Mouse (Mus musculus): ENCODE data around the gene Crhr2. TPM values are rescaled to one million over a fixed set of nuclear protein-coding genes. Genes with fewer than 3 reads are reported as not detected.

Crhr2 gene
- polyA plus RNA-seq, 1 experiment from 2014 or later, result 10.2 TPM

GRCm38 (mm10) chr6:55076561-55077255 lies 56.1 kb downstream of the Crhr2 start:
- no peaks in the 10 kb centered on the region for H3K9me3 ChIP-seq (replicated peaks)
- no peak overlapping the region for H3K4me3 ChIP-seq
- ATAC-seq (replicated peaks; ENCODE audit: insufficient number of reproducible peaks, insufficient read depth, low FRiP score, low read depth), result no peak
- no peaks in the 10 kb centered on the region for H3K27me3 ChIP-seq
- 92% methylated on average over 4 of the region's 4 CpGs for WGBS
- H3K27ac ChIP-seq, result no peak overlapping the region
- H3K9ac ChIP-seq, result no peak overlapping the region
- no peaks in the 10 kb centered on the region for H3K4me1 ChIP-seq (replicated peaks)
- H3K36me3 ChIP-seq, result peaks cover 78% of the 10 kb centered on the region
- H3K4me2 ChIP-seq, result no peak overlapping the region

GRCm38 (mm10) chr6:55065903-55066302 lies 66.9 kb downstream of the Crhr2 start:
- H3K4me1 ChIP-seq (replicated peaks), result no peaks in the 10 kb centered on the region
- no peak for ATAC-seq (replicated peaks; ENCODE audit: insufficient number of reproducible peaks, insufficient read depth, low FRiP score, low read depth)
- no peak overlapping the region for H3K4me3 ChIP-seq
- 89% methylated on average over 2 of the region's 2 CpGs for WGBS
- H3K9ac ChIP-seq, result no peak overlapping the region
- H3K36me3 ChIP-seq, result peaks cover 67% of the 10 kb centered on the region
- H3K4me2 ChIP-seq, result no peak overlapping the region
- no peaks in the 10 kb centered on the region for H3K9me3 ChIP-seq (replicated peaks)
- H3K27ac ChIP-seq, result no peak overlapping the region
- no peaks in the 10 kb centered on the region for H3K27me3 ChIP-seq

- Histone ChIP-seq H3K27ac (no peak overlapping the region), H3K9ac (no peak overlapping the region), H3K4me2 (no peak overlapping the region), H3K27me3 (no peaks in the 10 kb centered on the region), H3K9me3 (replicated peaks) (no peaks in the 10 kb centered on the region), H3K4me1 (replicated peaks) (no peaks in the 10 kb centered on the region), H3K36me3 (peaks cover 78% of the 10 kb centered on the region), H3K4me3 (no peak overlapping the region)
- ATAC-seq (replicated peaks; ENCODE audit: insufficient number of reproducible peaks, insufficient read depth, low FRiP score, low read depth), result no peak
- WGBS, result 83% methylated on average over 7 of the region's 7 CpGs
These were observed 68.4 kb downstream of the Crhr2 start for GRCm38 (mm10) chr6:55064477-55064827.

DNA sequence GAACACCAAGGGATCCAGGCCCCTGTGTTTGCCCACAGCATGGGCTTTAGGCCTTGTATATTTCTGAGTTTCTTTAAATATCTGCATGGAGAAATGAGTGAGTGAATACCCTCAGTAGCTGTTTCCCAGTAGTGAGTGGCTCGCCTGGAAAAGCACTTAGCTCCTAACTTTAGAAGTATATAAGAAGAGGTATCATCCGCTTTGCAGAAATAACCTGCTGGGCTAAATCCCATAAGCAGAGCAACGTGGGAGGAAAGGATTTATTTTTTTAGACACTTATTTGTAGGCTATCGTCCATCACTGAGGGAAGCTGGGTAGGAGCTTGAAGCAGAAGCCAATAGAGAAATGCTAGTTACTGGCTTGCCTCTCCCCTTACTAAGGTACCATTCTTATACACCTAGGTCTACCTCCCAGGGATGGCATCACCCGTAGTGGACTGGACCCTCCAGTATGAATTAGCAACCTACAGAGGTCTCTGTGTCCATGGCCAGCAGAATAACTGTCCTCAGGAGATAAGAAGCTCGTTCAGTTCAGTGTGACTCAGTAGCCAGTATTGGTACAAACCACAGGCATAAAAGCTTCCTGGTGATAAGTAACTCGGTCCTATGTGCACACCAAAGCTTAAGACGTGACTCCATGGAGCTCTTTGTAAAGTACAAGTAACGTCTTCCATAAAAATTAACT lies 68.9 kb downstream of the Crhr2 start:
- Histone ChIP-seq H3K27ac (no peak overlapping the region), H3K9me3 (replicated peaks) (no peaks in the 10 kb centered on the region), H3K9ac (no peak overlapping the region), H3K36me3 (peaks cover 73% of the 10 kb centered on the region), H3K27me3 (no peaks in the 10 kb centered on the region), H3K4me3 (no peak overlapping the region), H3K4me2 (no peak overlapping the region), H3K4me1 (replicated peaks) (no peaks in the 10 kb centered on the region)
- WGBS, result 85% methylated on average over 9 of the region's 9 CpGs
- no peak for ATAC-seq (replicated peaks; ENCODE audit: insufficient number of reproducible peaks, insufficient read depth, low FRiP score, low read depth)

GRCm38 (mm10) chr6:55062200-55062599 lies 70.6 kb downstream of the Crhr2 start:
- no peak for ATAC-seq (replicated peaks; ENCODE audit: insufficient number of reproducible peaks, insufficient read depth, low FRiP score, low read depth)
- H3K9ac ChIP-seq, result no peak overlapping the region

DNA sequence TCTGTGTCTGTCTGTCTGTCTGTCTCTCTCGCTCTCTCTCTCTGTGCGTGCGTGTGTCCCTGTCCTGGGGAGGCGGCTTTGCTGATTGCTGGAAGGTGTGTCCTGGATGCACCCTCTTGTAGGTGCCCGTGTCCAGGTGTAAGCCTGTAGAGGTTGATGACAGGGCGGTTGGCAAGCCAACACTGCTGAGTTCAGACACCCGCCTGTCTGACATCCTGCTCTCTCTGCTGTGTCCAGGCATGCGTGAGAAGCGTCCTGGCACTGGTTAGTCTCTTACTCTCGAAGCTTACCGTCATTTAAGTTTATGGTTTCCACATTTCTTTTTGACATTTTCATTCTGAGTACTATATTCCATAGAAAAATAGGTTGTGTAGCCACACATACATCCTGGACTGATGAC lies 71.5 kb downstream of the Crhr2 start:
- 85% methylated on average over 11 of the region's 11 CpGs for WGBS
- no peaks in the 10 kb centered on the region for H3K4me1 ChIP-seq (replicated peaks)
- H3K4me3 ChIP-seq, result no peak overlapping the region
- no peak overlapping the region for H3K9ac ChIP-seq
- H3K9me3 ChIP-seq (replicated peaks), result no peaks in the 10 kb centered on the region
- no peak overlapping the region for H3K4me2 ChIP-seq
- H3K36me3 ChIP-seq, result peaks cover 61% of the 10 kb centered on the region
- no peak overlapping the region for H3K27ac ChIP-seq
- H3K27me3 ChIP-seq, result no peaks in the 10 kb centered on the region
- no peak for ATAC-seq (replicated peaks; ENCODE audit: insufficient number of reproducible peaks, insufficient read depth, low FRiP score, low read depth)

More at GRCm38 (mm10) chr6:55062200-55062599, 70.6 kb downstream of the Crhr2 start:
- Histone ChIP-seq H3K4me3 (no peak overlapping the region), H3K27ac (no peak overlapping the region), H3K4me1 (replicated peaks) (no peaks in the 10 kb centered on the region), H3K27me3 (no peaks in the 10 kb centered on the region), H3K36me3 (peaks cover 63% of the 10 kb centered on the region), H3K9me3 (replicated peaks) (no peaks in the 10 kb centered on the region), H3K4me2 (no peak overlapping the region)
- 84% methylated on average over 5 of the region's 5 CpGs for WGBS

GRCm38 (mm10) chr6:55060241-55060825 lies 72.5 kb downstream of the Crhr2 start:
- Histone ChIP-seq H3K4me2 (no peak overlapping the region), H3K27me3 (no peaks in the 10 kb centered on the region), H3K9me3 (replicated peaks) (no peaks in the 10 kb centered on the region), H3K4me3 (no peak overlapping the region), H3K36me3 (peaks cover 58% of the 10 kb centered on the region), H3K9ac (no peak overlapping the region), H3K27ac (no peak overlapping the region), H3K4me1 (replicated peaks) (no peaks in the 10 kb centered on the region)
- ATAC-seq (replicated peaks; ENCODE audit: insufficient number of reproducible peaks, insufficient read depth, low FRiP score, low read depth), result no peak
- 91% methylated on average over 7 of the region's 7 CpGs for WGBS

DNA sequence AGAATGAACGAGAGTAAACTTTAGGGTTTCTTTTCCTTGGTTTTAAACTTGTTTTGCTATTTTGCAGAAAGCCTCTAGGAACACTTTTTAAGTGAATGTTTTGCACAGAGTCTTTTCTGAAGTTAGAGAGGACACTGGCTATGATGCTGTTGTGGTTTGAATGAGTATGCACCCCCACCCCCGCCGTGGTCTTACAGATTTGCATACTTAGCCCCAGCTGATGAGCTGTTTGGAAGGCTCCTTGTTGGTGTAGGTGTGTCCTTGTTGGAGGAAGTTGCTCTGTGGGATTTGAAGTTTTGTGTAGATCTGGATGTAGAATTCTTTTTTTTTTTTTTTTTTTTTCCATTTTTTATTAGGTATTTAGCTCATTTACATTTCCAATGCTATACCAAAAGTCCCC lies 75.4 kb downstream of the Crhr2 start:
- Histone ChIP-seq H3K4me2 (no peak overlapping the region), H3K27ac (no peak overlapping the region), H3K27me3 (no peaks in the 10 kb centered on the region), H3K4me1 (replicated peaks) (no peaks in the 10 kb centered on the region), H3K9ac (no peak overlapping the region), H3K4me3 (no peak overlapping the region), H3K36me3 (peaks cover 69% of the 10 kb centered on the region), H3K9me3 (replicated peaks) (no peaks in the 10 kb centered on the region)
- no peak for ATAC-seq (replicated peaks; ENCODE audit: insufficient number of reproducible peaks, insufficient read depth, low FRiP score, low read depth)
- 90% methylated on average over 3 of the region's 3 CpGs for WGBS

GRCm38 (mm10) chr6:55054491-55054890 lies 78.3 kb downstream of the Crhr2 start:
- no peaks in the 10 kb centered on the region for H3K27me3 ChIP-seq
- WGBS, result 92% methylated on average over 4 of the region's 4 CpGs
- H3K27ac ChIP-seq, result no peak overlapping the region
- no peak overlapping the region for H3K9ac ChIP-seq
- ATAC-seq (replicated peaks; ENCODE audit: insufficient number of reproducible peaks, insufficient read depth, low FRiP score, low read depth), result no peak
- no peaks in the 10 kb centered on the region for H3K4me1 ChIP-seq (replicated peaks)
- peaks cover 64% of the 10 kb centered on the region for H3K36me3 ChIP-seq
- no peak overlapping the region for H3K4me3 ChIP-seq
- no peaks in the 10 kb centered on the region for H3K9me3 ChIP-seq (replicated peaks)
- H3K4me2 ChIP-seq, result no peak overlapping the region

DNA sequence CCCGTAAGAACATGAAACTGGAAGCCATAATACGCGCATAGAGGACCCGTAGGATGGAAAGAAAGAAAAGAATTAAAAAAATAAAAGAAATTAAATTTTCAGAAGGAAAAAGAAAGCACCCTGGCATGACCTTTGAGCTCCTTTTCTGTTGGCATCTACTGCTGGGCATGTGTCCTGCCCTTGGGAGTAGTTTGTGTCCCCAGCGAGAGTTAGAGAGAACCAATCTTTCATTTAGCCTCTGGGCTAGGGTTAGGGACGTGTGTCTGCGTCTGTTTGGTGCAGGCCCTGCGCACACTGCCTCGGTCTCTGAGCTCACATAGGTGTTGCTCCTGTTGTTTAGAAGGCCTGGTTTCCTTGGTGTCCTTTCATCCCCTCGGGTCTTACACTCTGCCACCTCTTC lies 83.6 kb downstream of the Crhr2 start:
- Histone ChIP-seq H3K4me3 (no peak overlapping the region), H3K27me3 (no peaks in the 10 kb centered on the region), H3K4me1 (replicated peaks) (no peaks in the 10 kb centered on the region), H3K36me3 (peaks cover 50% of the 10 kb centered on the region), H3K9me3 (replicated peaks) (no peaks in the 10 kb centered on the region), H3K9ac (no peak overlapping the region), H3K27ac (no peak overlapping the region), H3K4me2 (no peak overlapping the region)
- WGBS, result 92% methylated on average over 10 of the region's 10 CpGs
- no peak for ATAC-seq (replicated peaks; ENCODE audit: insufficient number of reproducible peaks, insufficient read depth, low FRiP score, low read depth)

DNA sequence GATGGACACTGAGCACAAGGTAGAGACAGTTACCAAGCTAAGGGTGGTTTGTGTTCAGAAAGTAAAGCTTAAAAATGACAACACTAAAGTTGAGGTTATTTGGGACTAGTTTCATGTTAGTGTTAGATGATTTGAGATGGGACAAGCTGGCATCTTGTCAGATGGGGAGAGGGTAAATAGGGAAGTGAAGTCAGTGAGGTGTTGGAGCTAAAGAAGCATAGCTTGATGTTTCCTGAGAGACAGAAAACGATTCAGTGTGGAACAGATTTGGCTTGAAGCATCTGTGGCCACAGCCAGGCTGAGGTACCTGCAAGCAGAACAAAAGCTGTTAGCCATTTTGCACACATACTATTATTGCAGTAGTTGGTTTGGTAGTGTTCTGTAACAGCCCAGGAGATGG lies 87.5 kb downstream of the Crhr2 start:
- H3K9me3 ChIP-seq (replicated peaks), result no peaks in the 10 kb centered on the region
- peaks cover 21% of the 10 kb centered on the region for H3K36me3 ChIP-seq
- H3K4me1 ChIP-seq (replicated peaks), result peaks cover 6% of the 10 kb centered on the region; the same call in 1 of the 2 replicates
- no peak overlapping the region for H3K27ac ChIP-seq
- ATAC-seq (replicated peaks; ENCODE audit: insufficient number of reproducible peaks, insufficient read depth, low FRiP score, low read depth), result no peak
- no peak overlapping the region for H3K9ac ChIP-seq
- H3K4me3 ChIP-seq, result no peak overlapping the region
- H3K27me3 ChIP-seq, result no peaks in the 10 kb centered on the region
- WGBS, result 56% methylated on average over 1 of the region's 1 CpGs
- H3K4me2 ChIP-seq, result no peak overlapping the region
